Mouse (Mus musculus) hindbrain, postnatal 0 days (tissue): ENCODE data around the gene Ptpn13. TPM values are rescaled to one million over a fixed set of nuclear protein-coding genes. Genes with fewer than 3 reads are reported as not detected.

Source experiments
- ATAC-seq: fragments of 200-750 bp; cut with Nextera tagmentation; 2 replicates; pipeline ENCODE4 v1.8.0; 2017; ENCODE audit warnings: mild to moderate bottlenecking, moderate TSS enrichment, moderate library complexity
- DNase-seq: peaks from one replicate; pipeline ENCODE4 v3.0.0-alpha.2; 2015; ENCODE audit warnings: low spot score
- H3K27ac ChIP-seq: fragments of 300-500 bp; sonication (generic); 2 replicates; pipeline ENCODE4 v1.5.1; 2014; ENCODE audit warnings: mild to moderate bottlenecking
- H3K27me3 ChIP-seq: fragments of 300-500 bp; sonication (generic); 2 replicates; pipeline ENCODE4 v1.6.1; 2014; ENCODE audit warnings: low read length, mixed read lengths; ENCODE audit not compliant: insufficient read depth
- H3K36me3 ChIP-seq: fragments of 300-500 bp; sonication (generic); 2 replicates; pipeline ENCODE4 v1.6.1; 2014; ENCODE audit warnings: low read length, mixed read lengths; ENCODE audit not compliant: insufficient read depth
- H3K4me1 ChIP-seq: fragments of 300-500 bp; sonication (generic); 2 replicates; pipeline ENCODE4 v1.6.1; 2014; ENCODE audit warnings: antibody characterized with exemption, low read length, mixed read lengths; ENCODE audit not compliant: insufficient read depth
- H3K4me2 ChIP-seq: fragments of 300-500 bp; sonication (generic); 2 replicates; pipeline ENCODE4 v1.6.1; 2014; ENCODE audit warnings: low read depth, mild to moderate bottlenecking, low read length, moderate library complexity, mixed read lengths
- H3K4me3 ChIP-seq: fragments of 300-500 bp; sonication (generic); 2 replicates; pipeline ENCODE4 v1.5.1; 2014; ENCODE audit warnings: low read length
- H3K9ac ChIP-seq: fragments of 300-500 bp; sonication (generic); replicated peaks from 2 replicates; pipeline ENCODE4 v1.6.1; 2014; ENCODE audit warnings: mild to moderate bottlenecking, low read length, moderate library complexity, mixed read lengths
- H3K9me3 ChIP-seq: fragments of 300-500 bp; sonication (generic); 2 replicates; pipeline ENCODE4 v1.6.1; 2016; ENCODE audit warnings: low read length, mixed read lengths
- CTCF ChIP-seq: IDR thresholded peaks from 2 replicates; pipeline ENCODE4 v1.5.1; 2016; ENCODE audit warnings: antibody characterized with exemption, control low read depth, low read depth
- WGBS: fragments of 180-500 bp; shearing (Covaris S2); extraction: QIAGEN DNeasy Blood & Tissue Kit; methylation state at CpG from one replicate; pipeline ENCODE4 v1.1.7; 2014; 5-methylcytosine and 5-hydroxymethylcytosine counted together
- polyA plus RNA-seq: library from polyadenylated mRNA; unstranded; fragments of >200 nt; fragmentation: Nextera tagmentation; extraction: Ambion mirVana; gene quantifications from 2 replicates; pipeline ENCODE4 v1.2.1, GENCODE M21; 2015
- total RNA-seq: library from RNA; depleted of rRNA; stranded (reverse); fragments of >200 nt; gene quantifications from 2 replicates; pipeline ENCODE4 v1.2.3, GENCODE M21; 2014

Ptpn13 gene
- total and polyA plus RNA-seq, 2 experiments from 2014 or later: 2.8 to 12.9 TPM

DNA sequence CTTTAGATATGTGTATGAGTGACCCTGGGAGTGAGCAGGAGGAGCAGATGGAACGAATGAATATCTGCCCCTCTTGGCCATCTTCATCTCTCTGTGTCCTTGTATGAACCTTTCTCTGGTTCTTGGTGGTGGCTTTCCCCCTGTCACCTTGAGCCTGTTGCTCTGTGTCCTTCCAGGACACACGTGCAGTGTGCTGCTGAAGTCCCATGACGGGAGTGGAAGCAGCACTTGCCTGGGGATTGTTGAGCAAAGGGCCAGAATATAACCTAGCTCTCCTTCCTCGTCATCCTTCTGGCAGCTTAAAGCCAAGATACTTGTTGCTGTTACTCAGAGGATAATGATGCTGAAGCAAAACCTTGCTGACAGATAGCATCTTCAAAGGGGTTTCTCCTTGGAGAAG is 39.3 kb downstream of the Ptpn13 start:
- TF ChIP-seq CTCF: no peak
- Histone ChIP-seq H3K4me2 (no peak overlapping the region), H3K9me3 (no peaks in the 10 kb centered on the region), H3K9ac (no peak overlapping the region), H3K36me3 (no peaks in the 10 kb centered on the region), H3K4me1 (no peaks in the 10 kb centered on the region), H3K27ac (no peak overlapping the region), H3K27me3 (no peaks in the 10 kb centered on the region), H3K4me3 (no peak overlapping the region)
- DNase-seq (no peak), ATAC-seq (no peak)
- 84% methylated on average over 4 of the region's 4 CpGs for WGBS

DNA sequence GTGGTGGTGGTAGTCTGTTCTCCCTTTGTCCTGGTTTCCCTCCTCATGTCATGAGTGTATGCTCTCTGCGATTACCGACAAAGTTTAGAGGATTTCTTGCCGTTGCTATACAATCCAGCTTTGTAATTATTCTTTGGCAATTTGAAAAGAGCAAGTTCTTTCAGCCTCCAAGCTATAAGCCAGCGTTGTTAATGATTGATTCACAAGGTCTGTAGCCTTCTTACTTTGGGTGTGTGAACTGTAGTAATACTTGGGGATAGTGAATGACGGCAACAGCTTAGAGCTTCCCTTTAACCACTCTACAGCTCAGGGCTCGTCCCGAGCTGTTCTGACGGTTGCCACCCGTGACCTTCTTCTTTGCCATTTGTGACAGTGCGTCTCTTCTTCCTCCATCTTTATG is 39.8 kb downstream of the Ptpn13 start:
- H3K27me3 ChIP-seq: no peaks in the 10 kb centered on the region
- ATAC-seq: no peak
- no peak overlapping the region for H3K4me3 ChIP-seq
- DNase-seq: no peak
- H3K9ac ChIP-seq: no peak overlapping the region
- no peaks in the 10 kb centered on the region for H3K36me3 ChIP-seq
- H3K4me2 ChIP-seq: no peak overlapping the region
- WGBS: 78% methylated on average over 10 of the region's 10 CpGs
- no peaks in the 10 kb centered on the region for H3K9me3 ChIP-seq
- TF ChIP-seq CTCF: no peak
- no peaks in the 10 kb centered on the region for H3K4me1 ChIP-seq
- no peak overlapping the region for H3K27ac ChIP-seq

GRCm38 (mm10) chr5:103472670-103473069 is 47.7 kb downstream of the Ptpn13 start:
- Histone ChIP-seq H3K4me2 (no peak overlapping the region), H3K27ac (no peak overlapping the region), H3K36me3 (no peaks in the 10 kb centered on the region), H3K4me3 (no peak overlapping the region), H3K9ac (no peak overlapping the region), H3K4me1 (no peaks in the 10 kb centered on the region), H3K27me3 (no peaks in the 10 kb centered on the region), H3K9me3 (no peaks in the 10 kb centered on the region)
- ATAC-seq: no peak
- DNase-seq: no peak
- no peak for TF ChIP-seq CTCF
- 84% methylated on average over 5 of the region's 5 CpGs for WGBS

DNA sequence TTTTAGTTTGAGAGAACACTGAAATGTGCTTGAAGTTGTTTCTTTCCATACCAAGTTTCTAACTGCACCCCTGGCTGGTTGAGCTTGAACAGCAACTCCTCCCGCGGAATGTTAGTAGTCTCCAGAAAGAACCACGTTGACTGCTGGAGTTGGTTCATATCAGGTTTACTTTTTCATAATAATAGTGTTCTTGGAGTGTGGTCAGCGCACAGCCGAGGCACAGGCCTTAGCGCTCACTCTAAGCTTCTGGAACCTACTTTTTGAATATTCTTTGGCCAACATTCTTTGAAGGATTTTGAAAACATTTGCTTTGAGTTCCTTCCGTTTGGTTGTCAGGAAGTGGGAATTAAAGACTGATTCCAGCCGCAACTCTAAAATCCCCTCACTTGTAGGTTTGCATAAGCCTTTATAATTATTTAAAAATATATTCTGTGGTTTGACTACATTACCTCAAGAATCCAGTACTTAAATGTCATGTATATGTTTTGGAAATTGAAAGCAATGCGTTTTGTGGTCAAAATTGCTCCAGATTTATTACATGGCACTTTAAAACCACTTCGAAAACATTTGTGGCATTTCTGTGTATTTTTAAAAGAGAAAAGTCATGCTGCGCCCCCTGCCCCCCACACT is 48.6 kb downstream of the Ptpn13 start:
- Histone ChIP-seq H3K4me3 (no peak overlapping the region), H3K36me3 (no peaks in the 10 kb centered on the region), H3K9ac (no peak overlapping the region), H3K4me1 (no peaks in the 10 kb centered on the region), H3K9me3 (no peaks in the 10 kb centered on the region), H3K27ac (no peak overlapping the region), H3K27me3 (no peaks in the 10 kb centered on the region), H3K4me2 (no peak overlapping the region)
- no peak for TF ChIP-seq CTCF
- WGBS: 88% methylated on average over 11 of the region's 11 CpGs
- ATAC-seq (no peak), DNase-seq (no peak)

DNA sequence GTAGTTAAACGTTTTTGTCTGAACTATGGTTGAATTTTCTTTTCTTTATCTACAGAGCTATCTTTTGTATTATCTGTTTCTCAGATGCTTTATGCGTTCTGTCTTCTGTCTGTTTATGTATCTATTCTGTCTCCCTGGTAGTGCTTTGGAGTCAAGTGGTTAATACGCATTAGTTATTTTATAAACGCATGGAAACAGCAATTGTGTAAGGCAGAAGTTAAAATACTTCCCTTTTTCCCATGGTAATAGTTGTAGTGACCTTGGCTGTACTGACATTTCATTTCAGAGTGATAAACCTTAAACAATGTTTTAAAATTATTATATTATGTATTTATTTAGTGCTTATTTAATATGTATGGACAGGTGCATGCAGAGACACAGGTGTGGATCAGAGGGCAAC is 49.3 kb downstream of the Ptpn13 start:
- Histone ChIP-seq H3K9me3 (no peaks in the 10 kb centered on the region), H3K27ac (no peak overlapping the region), H3K27me3 (no peaks in the 10 kb centered on the region), H3K9ac (no peak overlapping the region), H3K36me3 (no peaks in the 10 kb centered on the region), H3K4me2 (no peak overlapping the region), H3K4me1 (no peaks in the 10 kb centered on the region), H3K4me3 (no peak overlapping the region)
- no peak for ATAC-seq
- DNase-seq: no peak
- 88% methylated on average over 4 of the region's 4 CpGs for WGBS
- no peak for TF ChIP-seq CTCF

- no peak overlapping the region for H3K27ac ChIP-seq
- no peaks in the 10 kb centered on the region for H3K27me3 ChIP-seq
- WGBS: 85% methylated on average over 5 of the region's 5 CpGs
- TF ChIP-seq CTCF: no peak
- H3K36me3 ChIP-seq: no peaks in the 10 kb centered on the region
- no peak overlapping the region for H3K9ac ChIP-seq
- H3K9me3 ChIP-seq: no peaks in the 10 kb centered on the region
- no peaks in the 10 kb centered on the region for H3K4me1 ChIP-seq
- H3K4me3 ChIP-seq: no peak overlapping the region
- no peak for DNase-seq
- no peak overlapping the region for H3K4me2 ChIP-seq
- no peak for ATAC-seq
These were observed 50.5 kb downstream of the Ptpn13 start for GRCm38 (mm10) chr5:103475503-103475902.

- H3K27me3 ChIP-seq: no peaks in the 10 kb centered on the region
- H3K36me3 ChIP-seq: no peaks in the 10 kb centered on the region
- no peak overlapping the region for H3K27ac ChIP-seq
- TF ChIP-seq CTCF: no peak
- ATAC-seq: no peak
- no peak overlapping the region for H3K4me3 ChIP-seq
- H3K4me1 ChIP-seq: no peaks in the 10 kb centered on the region
- H3K9ac ChIP-seq: no peak overlapping the region
- WGBS: 93% methylated on average over 5 of the region's 5 CpGs
- no peak overlapping the region for H3K4me2 ChIP-seq
- no peak for DNase-seq
- H3K9me3 ChIP-seq: no peaks in the 10 kb centered on the region
These were observed 54.5 kb downstream of the Ptpn13 start for GRCm38 (mm10) chr5:103479503-103479902.
